In the genomic region with DNA sequence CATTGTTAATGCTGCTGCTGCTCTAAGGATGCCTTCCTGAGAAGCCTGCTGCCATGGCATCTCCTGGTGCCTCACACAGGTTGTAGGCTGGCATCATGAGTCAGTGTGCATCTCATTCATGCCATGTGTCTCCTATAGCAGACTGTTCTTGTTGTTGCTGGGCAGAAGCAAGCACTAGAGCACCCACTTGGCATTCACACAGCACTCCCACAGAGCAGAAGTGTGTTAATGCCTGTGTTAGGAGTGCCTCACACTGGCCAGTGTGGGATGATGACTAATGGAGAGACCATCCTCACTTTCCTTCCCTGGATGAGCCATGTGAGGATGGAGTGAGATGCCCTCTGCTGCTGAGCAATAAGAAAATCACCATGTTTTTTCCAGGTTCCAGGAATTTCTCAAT, we compare ENCODE assay signal across 21 mouse cellular contexts.
DNase-seq lines count a peak whose midpoint lies in the region; ATAC-seq and TF ChIP-seq lines count a peak whose summit lies in the region.
"Had no signal": no experiment of that assay in that cellular context is flagged by ENCODE, and none has a peak within 500 bp of the region (broad histone marks: within the 10 kb centered on the region; RNA-seq: fewer than 3 reads in every experiment).

No protein-coding gene starts in this region.

- no peak for ATAC-seq in lung, postnatal 0 days
- ATAC-seq: activated CD4-positive, CD25-positive, alpha-beta regulatory T cell, adult 4 months; midbrain, embryonic 13.5 days had no signal

- H3K4me1 ChIP-seq in lung, postnatal 0 days (ENCODE audit: insufficient read depth, low read depth, low read length): no peaks in the 10 kb centered on the region
- H3K4me1 ChIP-seq in kidney, adult 2 months (ENCODE audit: control insufficient read depth, insufficient read depth, low read length): no peaks in the 10 kb centered on the region
- H3K4me1 ChIP-seq: embryonic facial prominence, embryonic 13.5 days; limb, embryonic 12.5 days; liver, embryonic 15.5 days had no signal

- no peak overlapping the region for H3K9ac ChIP-seq in lung, postnatal 0 days (replicated peaks; ENCODE audit: low read depth)
- H3K9ac ChIP-seq: embryonic facial prominence, embryonic 13.5 days; hindbrain, embryonic 14.5 days; limb, embryonic 12.5 days; liver, embryonic 15.5 days; midbrain, embryonic 13.5 days; stomach, embryonic 15.5 days had no signal

- intact Hi-C loops in left cerebral cortex, postnatal 4 days (cut with DNase I): loop anchor here (10.0 kb wide), 1 partner anchor 112 kb away; no protein-coding TSS in a partner anchor

- TF ChIP-seq POLR2A in kidney, adult 2 months (IDR thresholded peaks at IDR 0.05; ENCODE audit: low read depth, low read length): no peak

- TF ChIP-seq CTCF in lung, postnatal 0 days (IDR thresholded peaks at IDR 0.05): peak; percentile 13; the same call in 1 of the 2 replicates
- peak; percentile 68 for TF ChIP-seq CTCF in layer of hippocampus, adult 2 months (conservative IDR thresholded peaks at IDR 0.05)
- TF ChIP-seq CTCF in kidney, adult 2 months (conservative IDR thresholded peaks at IDR 0.05; ENCODE audit: insufficient read depth, insufficient read length, low read depth, low read length): no peak

- no peaks in the 10 kb centered on the region for H3K9me3 ChIP-seq in lung, postnatal 0 days (ENCODE audit: low read length)
- H3K9me3 ChIP-seq: embryonic facial prominence, embryonic 13.5 days; limb, embryonic 12.5 days; liver, embryonic 15.5 days; midbrain, embryonic 13.5 days; stomach, embryonic 15.5 days had no signal

- no peak for DNase-seq in lung, postnatal 0 days (ENCODE audit: low spot score)
- no peak for DNase-seq in lung, postnatal 4 days
- peak; percentile 39 for DNase-seq in adipocyte (ENCODE audit: low spot score)
- DNase-seq in layer of hippocampus, adult 2 months (ENCODE audit: low spot score in 2 of 2): peak; percentile 26 to 69
- DNase-seq in left cerebral cortex, postnatal 4 days: peak; percentile 49
- no peak for DNase-seq in kidney, adult 2 months
- no peak for DNase-seq in gastrocnemius, postnatal 4 days (ENCODE audit: low spot score in 2 of 2)
- no peak for DNase-seq in thymus, postnatal 4 days
- DNase-seq: cerebellum, adult 11 months; heart, postnatal 10 days; kidney, adult 11 months; kidney, postnatal 36 days; thymus, postnatal 36 days had no signal

- no peak for TF ChIP-seq EP300 in lung, postnatal 0 days (IDR thresholded peaks at IDR 0.05)

- H3K4me2 ChIP-seq in lung, postnatal 0 days (replicated peaks; ENCODE audit: low read depth, low read length): no peak overlapping the region
- H3K4me2 ChIP-seq: embryonic facial prominence, embryonic 13.5 days; hindbrain, embryonic 14.5 days; limb, embryonic 12.5 days; liver, embryonic 15.5 days; midbrain, embryonic 13.5 days; stomach, embryonic 15.5 days had no signal

- H3K27me3 ChIP-seq in lung, postnatal 0 days (replicated peaks; ENCODE audit: insufficient read depth, low read length): no peaks in the 10 kb centered on the region
- H3K27me3 ChIP-seq in kidney, adult 2 months (replicated peaks; ENCODE audit: control insufficient read depth, insufficient read depth, low read length): no peaks in the 10 kb centered on the region
- H3K27me3 ChIP-seq: CH12.LX; embryonic facial prominence, embryonic 13.5 days; limb, embryonic 12.5 days; liver, embryonic 15.5 days; midbrain, embryonic 13.5 days; stomach, embryonic 15.5 days had no signal

- no peak overlapping the region for H3K4me3 ChIP-seq in lung, postnatal 0 days (ENCODE audit: low read depth, low read length)
- no peak overlapping the region for H3K4me3 ChIP-seq in layer of hippocampus, adult 2 months
- H3K4me3 ChIP-seq in kidney, adult 2 months (ENCODE audit: insufficient read depth, low read depth, low read length): no peak overlapping the region
- H3K4me3 ChIP-seq: embryonic facial prominence, embryonic 13.5 days; limb, embryonic 12.5 days; liver, embryonic 15.5 days; midbrain, embryonic 13.5 days; stomach, embryonic 15.5 days had no signal

- H3K27ac ChIP-seq in lung, postnatal 0 days (ENCODE audit: low read length): no peak overlapping the region
- peak overlapping the region; percentile 39; the same call in 1 of the 2 replicates for H3K27ac ChIP-seq in layer of hippocampus, adult 2 months
- H3K27ac ChIP-seq in kidney, adult 2 months (ENCODE audit: insufficient read depth, low read depth, low read length): no peak overlapping the region
- H3K27ac ChIP-seq: embryonic facial prominence, embryonic 13.5 days; hindbrain, embryonic 14.5 days; limb, embryonic 12.5 days; liver, embryonic 15.5 days; midbrain, embryonic 13.5 days; stomach, embryonic 15.5 days had no signal

- H3K36me3 ChIP-seq in lung, postnatal 0 days (ENCODE audit: insufficient read depth, low read length): no peaks in the 10 kb centered on the region
- no peaks in the 10 kb centered on the region for H3K36me3 ChIP-seq in kidney, adult 2 months (ENCODE audit: control insufficient read depth, insufficient read depth, low read length)
- H3K36me3 ChIP-seq: embryonic facial prominence, embryonic 13.5 days; limb, embryonic 12.5 days; liver, embryonic 15.5 days; midbrain, embryonic 13.5 days; stomach, embryonic 15.5 days had no signal

Comparison
In these comparisons a context has a peak if more than half of its experiments do, and no peak if none do; other contexts are left out.
1. DNase-seq: peak in adipocyte (single experiment), layer of hippocampus, adult 2 months (2 of 2) and left cerebral cortex, postnatal 4 days (single experiment); none in lung, postnatal 0 days (single experiment), lung, postnatal 4 days (0 of 2), kidney, adult 2 months (single experiment), gastrocnemius, postnatal 4 days (0 of 2) and thymus, postnatal 4 days (single experiment).